Mouse (Mus musculus): Measurements from ENCODE around the gene Ncoa3. TPM values are rescaled to one million over a fixed set of nuclear protein-coding genes. Genes with fewer than 3 reads are reported as not detected.
A peak's percentile ranks its signal among the peaks of the same experiment; 100 is the strongest.

Ncoa3 gene
- total RNA-seq, 2 experiments from 2014 or later = 3.9 to 17.6 TPM

GRCm38 (mm10) chr2:165968876-165969275, 23.6 kb upstream of the Ncoa3 start:
- no peak for ATAC-seq (replicated peaks; ENCODE audit: low FRiP score, poor library complexity, severe bottlenecking)

GRCm38 (mm10) chr2:165969391-165969790, 23.0 kb upstream of the Ncoa3 start:
- peak; percentile 80 for ATAC-seq (replicated peaks; ENCODE audit: low FRiP score, poor library complexity, severe bottlenecking)

DNA sequence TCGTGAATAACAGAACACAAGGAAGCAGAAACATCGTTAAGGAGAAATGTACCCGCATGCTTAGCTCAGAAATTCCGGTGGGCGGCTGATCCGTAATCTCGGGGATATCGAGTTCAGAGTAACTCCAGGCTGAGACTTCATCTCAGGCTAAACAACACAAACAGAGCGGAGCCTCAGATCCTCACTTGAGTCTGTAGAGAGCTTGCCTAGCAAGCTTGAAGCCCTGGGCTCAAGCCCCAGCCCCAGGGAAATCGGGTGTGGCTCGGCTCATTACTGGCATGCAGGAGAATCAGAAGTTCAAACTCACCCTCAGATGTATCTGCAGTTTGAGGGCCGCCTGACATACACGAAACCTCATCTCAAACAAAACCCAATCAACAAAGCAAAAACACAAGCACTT, 22.5 kb upstream of the Ncoa3 start:
- no peak for ATAC-seq (replicated peaks; ENCODE audit: low FRiP score, poor library complexity, severe bottlenecking)

DNA sequence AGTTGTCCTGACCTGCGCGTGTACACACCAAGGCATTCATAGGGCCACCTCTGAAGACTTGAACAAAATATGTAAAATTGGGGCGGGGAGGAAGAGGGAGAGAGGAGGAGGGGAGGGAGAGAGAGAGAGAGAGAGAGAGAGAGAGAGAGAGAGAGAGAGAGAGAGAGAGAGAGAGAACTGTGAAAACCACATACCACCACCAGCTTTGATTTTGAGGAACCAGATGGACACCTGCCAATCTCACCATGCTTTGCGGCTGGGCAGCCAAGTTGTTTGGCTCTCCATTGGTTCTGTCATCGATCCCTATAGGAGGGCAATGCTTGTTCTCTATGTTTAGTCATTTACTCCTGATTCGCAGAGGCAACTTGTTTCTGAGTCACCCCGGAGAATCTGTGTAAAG, 21.7 kb upstream of the Ncoa3 start:
- no peak for ATAC-seq (replicated peaks; ENCODE audit: low FRiP score, poor library complexity, severe bottlenecking)

- no peak for ATAC-seq (replicated peaks; ENCODE audit: low FRiP score, poor library complexity, severe bottlenecking)
These were observed 18.1 kb upstream of the Ncoa3 start for GRCm38 (mm10) chr2:165974383-165974782.

DNA sequence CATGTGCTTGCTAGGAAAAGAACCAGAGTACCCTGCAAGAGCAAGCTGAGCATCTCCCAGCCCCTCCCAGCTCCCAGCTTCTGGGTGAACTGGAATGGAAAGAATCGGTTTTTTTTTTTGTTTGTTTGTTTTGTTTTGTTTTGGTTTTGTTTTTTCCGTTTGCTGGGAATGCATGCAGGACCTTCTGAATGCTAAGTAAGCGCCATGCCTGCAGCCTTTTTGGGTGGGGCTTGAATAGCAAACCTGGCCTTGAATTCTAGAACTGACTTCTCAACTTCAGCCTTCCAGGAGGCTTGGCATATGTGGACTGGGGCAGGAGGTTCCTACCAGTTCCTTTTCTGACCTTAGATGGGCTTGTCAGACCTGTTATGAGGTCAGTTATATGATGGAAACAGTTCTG, 16.2 kb upstream of the Ncoa3 start:
- no peak for ATAC-seq (replicated peaks; ENCODE audit: low FRiP score, poor library complexity, severe bottlenecking)

- ATAC-seq (replicated peaks; ENCODE audit: low FRiP score, poor library complexity, severe bottlenecking) = no peak
These were observed 15.6 kb upstream of the Ncoa3 start for GRCm38 (mm10) chr2:165976874-165977273.

- ATAC-seq (replicated peaks; ENCODE audit: low FRiP score, poor library complexity, severe bottlenecking) = no peak
These were observed 14.3 kb upstream of the Ncoa3 start for GRCm38 (mm10) chr2:165978119-165978518.

- no peak for ATAC-seq (replicated peaks; ENCODE audit: low FRiP score, poor library complexity, severe bottlenecking)
These were observed 11.0 kb upstream of the Ncoa3 start for GRCm38 (mm10) chr2:165981248-165981977.

DNA sequence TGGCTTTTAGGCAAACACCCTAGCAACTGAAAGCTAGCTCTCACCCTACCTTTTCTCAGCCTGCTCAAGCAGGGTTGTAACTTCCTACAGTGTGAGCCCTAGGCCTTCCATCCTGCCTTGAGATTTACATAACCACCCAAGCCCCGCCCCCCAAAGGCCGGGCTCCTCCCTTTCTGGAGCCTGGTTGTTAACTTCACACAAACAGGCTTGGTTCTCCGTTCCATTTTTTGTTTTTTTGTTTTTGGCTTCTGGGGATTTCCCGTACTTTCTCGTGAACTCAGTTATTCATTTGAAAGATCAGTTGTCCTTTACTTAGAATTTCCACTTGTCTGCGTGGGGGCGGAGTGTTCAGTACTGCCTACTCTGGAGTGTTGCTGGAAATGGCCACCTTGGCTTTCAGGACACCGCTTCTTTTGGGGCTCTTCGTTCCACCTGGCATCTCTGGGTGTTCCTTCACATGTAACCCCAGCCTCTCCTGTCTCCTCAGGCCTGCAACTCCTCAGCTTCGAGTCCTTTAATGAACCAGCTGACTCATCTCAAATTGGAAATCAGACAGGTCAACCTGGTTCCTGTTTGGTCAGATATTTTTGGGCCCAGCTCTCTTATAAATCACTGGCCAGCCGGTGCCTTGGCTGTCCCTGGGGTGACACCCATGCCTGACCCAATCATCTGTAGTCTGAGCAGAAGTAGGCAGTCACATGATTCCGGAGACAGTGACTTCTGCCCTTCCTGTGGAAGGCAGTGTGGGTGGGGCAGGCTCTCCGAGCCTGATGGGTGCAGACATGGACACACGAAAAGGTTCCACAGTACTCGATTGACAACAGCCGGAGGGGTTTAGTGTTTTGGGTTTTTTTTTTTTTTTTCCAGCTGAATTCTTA, 9.7 kb upstream of the Ncoa3 start:
- peak; percentile 79 for ATAC-seq (replicated peaks; ENCODE audit: low FRiP score, poor library complexity, severe bottlenecking)

- ATAC-seq (replicated peaks; ENCODE audit: low FRiP score, poor library complexity, severe bottlenecking) = no peak
These were observed 8.1 kb upstream of the Ncoa3 start for GRCm38 (mm10) chr2:165984318-165984717.

- ATAC-seq (replicated peaks; ENCODE audit: low FRiP score, poor library complexity, severe bottlenecking) = no peak
These were observed 7.5 kb upstream of the Ncoa3 start for GRCm38 (mm10) chr2:165984891-165985290.

DNA sequence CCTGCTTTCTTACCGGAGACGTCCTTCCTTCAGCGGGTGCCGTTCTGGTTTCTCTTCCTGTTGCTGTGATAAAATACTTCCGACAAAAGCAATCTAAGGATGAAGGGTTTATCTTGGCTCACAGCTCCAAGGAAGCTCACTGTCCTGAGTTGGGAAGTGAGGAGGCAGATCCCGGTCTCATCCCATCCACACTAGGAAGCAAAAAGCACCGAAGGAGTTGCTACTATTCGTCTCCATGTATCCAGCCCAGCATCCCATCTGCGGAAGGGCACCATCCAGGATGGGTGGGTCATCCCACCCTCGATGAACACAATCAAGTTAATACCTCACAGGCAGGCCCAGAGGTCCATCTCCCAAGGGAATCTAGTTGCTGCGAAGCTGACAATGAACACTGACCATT, 6.9 kb upstream of the Ncoa3 start:
- no peak for ATAC-seq (replicated peaks; ENCODE audit: low FRiP score, poor library complexity, severe bottlenecking)

DNA sequence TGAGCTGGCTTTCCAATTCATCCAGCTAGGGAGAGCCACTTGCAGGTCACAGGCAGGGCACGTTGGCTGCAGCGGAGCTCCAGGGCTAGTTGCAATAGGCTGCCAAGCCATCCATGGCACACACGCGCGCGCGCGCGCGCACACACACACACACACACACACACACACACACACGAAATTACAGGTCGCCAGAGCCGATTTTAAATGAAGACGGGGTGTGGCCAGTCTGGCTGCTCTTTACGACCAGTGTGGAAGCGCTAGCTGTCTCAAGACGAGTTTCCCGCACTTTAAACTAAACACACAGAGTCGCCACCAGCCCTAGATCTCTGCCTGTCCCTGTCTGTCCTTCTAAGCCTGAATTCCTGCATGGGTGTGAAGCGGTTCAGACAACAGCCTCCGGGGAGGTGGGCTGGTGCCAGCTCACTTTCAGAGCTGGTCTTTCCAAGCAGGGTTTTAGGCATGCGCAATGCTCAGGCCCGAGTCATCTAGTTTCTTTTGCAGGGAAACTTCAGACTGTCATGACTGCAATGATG, 5.4 kb upstream of the Ncoa3 start:
- ATAC-seq (replicated peaks; ENCODE audit: low FRiP score, poor library complexity, severe bottlenecking) = no peak

DNA sequence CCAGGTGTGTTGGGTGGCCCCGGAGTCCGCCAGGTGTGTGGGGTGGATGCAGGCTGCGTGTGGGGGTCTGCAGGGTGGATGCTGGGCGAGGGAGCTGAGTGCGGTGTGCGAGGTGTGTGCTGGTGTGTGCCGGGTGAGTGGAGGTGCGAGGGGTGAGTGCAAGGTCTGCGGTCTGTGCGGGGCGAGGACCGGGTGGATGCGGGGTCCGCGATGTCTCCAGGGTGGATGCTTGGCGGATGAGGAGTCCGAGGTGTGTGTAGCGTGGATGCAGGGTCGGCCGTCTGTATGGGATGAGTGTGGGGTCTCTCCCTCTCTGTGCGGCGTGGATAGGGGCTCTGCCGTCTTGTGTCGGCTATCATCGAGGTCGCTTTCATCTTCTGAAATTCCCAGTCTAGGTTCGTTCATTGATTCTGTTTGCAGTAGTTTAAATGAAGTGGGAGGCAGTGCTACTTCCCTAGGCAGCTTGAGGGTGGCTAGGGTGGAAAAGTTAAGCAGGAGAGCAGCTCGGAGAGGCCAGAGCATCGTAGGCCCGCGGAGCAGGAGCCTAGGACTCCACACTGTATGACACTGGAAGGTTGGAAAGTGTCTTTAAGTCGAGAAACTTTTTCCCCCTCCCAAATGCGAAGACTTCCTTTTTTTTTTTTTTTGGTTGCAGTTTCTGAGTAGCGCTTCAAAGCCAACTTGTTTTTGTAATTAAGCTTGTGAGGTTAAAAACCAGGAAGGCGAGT, 901 bp downstream of the Ncoa3 start:
- ATAC-seq (replicated peaks; ENCODE audit: low FRiP score, poor library complexity, severe bottlenecking) = 0 out of 2 replicates have a peak, but pooled peaks have one; percentile 33

GRCm38 (mm10) chr2:165994341-165994740, 1.9 kb downstream of the Ncoa3 start:
- ATAC-seq (replicated peaks; ENCODE audit: low FRiP score, poor library complexity, severe bottlenecking) = no peak

- no peak for ATAC-seq (replicated peaks; ENCODE audit: low FRiP score, poor library complexity, severe bottlenecking)
These were observed 3.3 kb downstream of the Ncoa3 start for GRCm38 (mm10) chr2:165995711-165996110.

DNA sequence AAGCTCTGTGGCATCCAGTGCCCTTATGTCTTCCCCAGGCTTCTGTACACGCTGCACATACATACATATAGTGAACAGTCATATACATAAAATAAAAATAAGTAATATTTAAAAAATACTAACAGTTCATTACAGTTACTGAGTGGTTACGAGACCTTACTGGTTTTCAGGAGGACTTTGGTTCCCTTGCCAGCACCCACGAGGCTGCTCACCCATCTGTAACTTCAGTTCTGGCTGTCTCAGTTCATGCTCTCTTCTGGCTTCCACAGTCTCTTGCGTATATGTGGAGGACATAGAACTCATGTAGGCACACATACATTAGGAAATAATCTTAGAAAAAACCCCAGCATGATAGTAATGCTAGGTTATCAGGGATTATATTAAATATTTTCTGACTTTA, 3.7 kb downstream of the Ncoa3 start:
- no peak for ATAC-seq (replicated peaks; ENCODE audit: low FRiP score, poor library complexity, severe bottlenecking)

DNA sequence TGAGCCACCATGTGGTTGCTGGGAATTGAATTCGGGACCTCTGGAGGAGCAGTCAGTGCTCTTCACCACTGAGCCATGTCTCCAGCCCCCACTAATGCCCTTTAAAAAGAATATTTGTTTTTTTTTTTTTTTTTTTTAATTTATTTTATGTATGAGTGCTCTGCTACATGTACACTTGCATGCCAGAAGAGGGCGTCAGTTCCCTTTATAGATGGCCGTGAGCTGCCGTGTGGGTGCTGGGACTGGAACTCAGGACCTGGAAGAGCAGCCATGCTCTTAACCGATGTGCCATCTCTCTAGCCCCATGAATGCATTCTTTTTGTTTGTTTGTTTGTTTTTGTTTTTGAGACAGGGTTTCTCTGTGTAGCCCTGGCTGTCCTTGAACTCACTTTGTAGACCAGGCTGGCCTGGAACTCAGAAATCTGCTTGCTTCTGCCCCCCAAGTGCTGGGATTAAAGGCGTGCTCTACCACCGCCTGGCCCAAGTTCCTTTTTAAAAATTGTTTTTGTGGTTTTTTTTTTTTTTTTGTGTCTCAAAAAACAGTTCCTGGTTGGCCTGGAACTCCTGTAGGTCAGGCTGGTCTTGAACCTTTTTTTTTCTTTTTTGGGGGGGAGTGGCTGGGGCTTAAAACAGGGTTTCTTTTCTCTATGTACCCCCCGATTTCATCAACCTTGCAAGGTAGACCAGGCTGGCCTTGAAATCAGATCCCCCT, 5.0 kb downstream of the Ncoa3 start:
- ATAC-seq (replicated peaks; ENCODE audit: low FRiP score, poor library complexity, severe bottlenecking) = no peak

DNA sequence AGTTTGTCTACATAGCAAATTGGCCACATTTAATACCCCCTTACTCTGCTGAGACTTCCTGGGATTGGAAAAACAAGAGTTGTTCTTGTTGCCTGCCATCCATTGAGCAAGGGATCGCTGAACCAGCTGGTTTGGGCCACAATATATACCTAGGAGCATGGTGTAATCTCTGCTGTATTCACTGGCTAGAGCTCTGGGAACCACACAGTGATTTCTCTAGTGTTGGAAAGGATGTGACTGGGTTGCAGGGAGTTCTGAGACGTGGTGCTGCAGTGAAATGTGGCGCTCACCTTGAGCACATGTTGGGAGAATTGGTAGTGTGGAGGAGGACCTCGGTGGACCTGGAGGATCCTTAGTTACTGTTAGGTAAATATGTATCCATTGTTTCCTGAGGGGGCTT, 6.5 kb downstream of the Ncoa3 start:
- ATAC-seq (replicated peaks; ENCODE audit: low FRiP score, poor library complexity, severe bottlenecking) = no peak
